Mouse (Mus musculus) layer of hippocampus, adult 11-12 months (tissue): ENCODE measurements around the gene Psap.
"Not testable (repeated sequence)": the region's sequence is repeated elsewhere in the genome, so short reads cannot be mapped to it uniquely, and the experiment has no call there.

Experiments used
- DNase-seq: peaks from one replicate; pipeline ENCODE4 v3.0.0; 2022; ENCODE audit warnings: low spot score

The Psap gene

GRCm38 (mm10) chr10:60277207-60278005 lies at the start of gene Psap:
Gene Psap (plus strand): TSS chr10:60277627.
- peak; percentile 94 for DNase-seq

GRCm38 (mm10) chr10:60227666-60228065 lies 49.8 kb upstream of the Psap start:
- no peak for DNase-seq

- DNase-seq, result no peak
Observed at GRCm38 (mm10) chr10:60229113-60229512, 48.3 kb upstream of the Psap start.

GRCm38 (mm10) chr10:60230321-60231088 lies 46.9 kb upstream of the Psap start:
- no peak for DNase-seq

GRCm38 (mm10) chr10:60234006-60234405 lies 43.4 kb upstream of the Psap start:
- no peak for DNase-seq

GRCm38 (mm10) chr10:60235876-60236275 lies 41.6 kb upstream of the Psap start:
- DNase-seq, result not testable (repeated sequence)

- peak; percentile 65 for DNase-seq
Observed at GRCm38 (mm10) chr10:60237475-60238154, 39.8 kb upstream of the Psap start.

GRCm38 (mm10) chr10:60240416-60240815 lies 37.0 kb upstream of the Psap start:
- no peak for DNase-seq

GRCm38 (mm10) chr10:60243941-60244340 lies 33.5 kb upstream of the Psap start:
- DNase-seq, result no peak

GRCm38 (mm10) chr10:60245041-60245440 lies 32.4 kb upstream of the Psap start:
- DNase-seq, result peak; percentile 96

- DNase-seq, result no peak
Observed at GRCm38 (mm10) chr10:60245635-60246034, 31.8 kb upstream of the Psap start.

- peak; percentile 81 for DNase-seq
Observed at GRCm38 (mm10) chr10:60246519-60246918, 30.9 kb upstream of the Psap start.

GRCm38 (mm10) chr10:60248345-60248744 lies 29.1 kb upstream of the Psap start:
- not testable (repeated sequence) for DNase-seq

GRCm38 (mm10) chr10:60250426-60250965 lies 26.9 kb upstream of the Psap start:
- DNase-seq, result no peak

- no peak for DNase-seq
Observed at GRCm38 (mm10) chr10:60252187-60252586, 25.2 kb upstream of the Psap start.

- no peak for DNase-seq
Observed at GRCm38 (mm10) chr10:60252606-60253005, 24.8 kb upstream of the Psap start.

GRCm38 (mm10) chr10:60256088-60256487 lies 21.3 kb upstream of the Psap start:
- no peak for DNase-seq

- no peak for DNase-seq
Observed at GRCm38 (mm10) chr10:60257261-60257825, 20.1 kb upstream of the Psap start.

- no peak for DNase-seq
Observed at GRCm38 (mm10) chr10:60260557-60261294, 16.7 kb upstream of the Psap start.

GRCm38 (mm10) chr10:60261530-60261929 lies 15.9 kb upstream of the Psap start:
- DNase-seq, result no peak

- DNase-seq, result peak; percentile 90
Observed at GRCm38 (mm10) chr10:60262386-60262785, 15.0 kb upstream of the Psap start.
